Mouse (Mus musculus) large intestine, adult 2 months (tissue): ENCODE measurements at regions not wholly inside any gene's neighbourhood (a gene's known extent, or its start where the extent isn't known, plus 50 kb on each side); places are given as distances from the start of the nearest gene placed in this dataset.

Source experiments
- DNase-seq: peaks from one replicate; pipeline ENCODE4 v3.0.0-alpha.2; 2012; ENCODE audit warnings: low read depth, low spot score
- WGBS: fragments of 180-500 bp; shearing (Covaris S2); methylation state at CpG from one replicate; pipeline ENCODE4 v1.1.7; 2018; 5-methylcytosine and 5-hydroxymethylcytosine counted together

DNA sequence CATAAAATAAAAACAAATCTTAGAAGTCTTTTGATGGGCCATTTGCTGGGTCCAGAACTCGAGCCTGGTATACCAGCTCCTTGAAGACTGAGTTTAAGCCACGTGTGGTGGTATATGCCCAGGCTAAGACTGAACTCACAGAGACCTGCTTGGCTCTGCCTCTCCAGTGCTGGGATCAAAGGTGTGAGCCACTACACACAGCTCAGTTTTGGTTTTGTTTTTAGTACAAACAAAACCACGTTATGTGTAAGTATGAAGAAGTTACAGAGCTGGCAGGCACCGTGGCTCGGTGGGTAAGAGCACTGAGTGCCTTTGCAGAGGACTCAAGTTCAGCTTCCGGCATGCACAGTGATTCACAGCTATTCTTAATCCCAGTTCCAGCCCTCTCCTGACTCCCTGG lies 75.6 kb downstream of the Wdr5 start:
- WGBS = 29% methylated on average over 6 of the region's 6 CpGs
- no peak for DNase-seq

- 36% methylated on average over 5 of the region's 5 CpGs for WGBS
- DNase-seq = peak; percentile 55
These were observed 76.7 kb downstream of the Wdr5 start for GRCm38 (mm10) chr2:27591668-27592067.

DNA sequence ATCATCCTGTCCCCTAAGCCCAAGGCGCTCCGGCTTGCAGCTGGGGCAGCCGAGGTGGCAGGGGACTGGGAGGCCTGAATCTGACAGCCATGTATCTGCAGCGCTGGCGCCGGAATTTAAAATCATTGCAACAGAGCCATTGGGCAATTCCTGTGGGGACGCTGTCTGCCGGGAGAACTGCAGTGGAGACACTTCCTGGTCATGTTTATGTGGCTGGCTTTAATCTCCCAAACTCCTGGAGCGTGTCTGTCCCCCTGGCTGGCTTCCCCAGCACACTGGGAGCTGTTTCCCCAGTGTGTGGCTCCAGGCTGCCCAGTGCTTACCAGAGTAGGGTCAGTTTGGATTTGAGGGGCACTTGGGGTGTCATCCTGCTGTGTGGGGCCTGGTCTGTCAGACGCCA lies 78.4 kb downstream of the Wdr5 start:
- no peak for DNase-seq
- WGBS = 35% methylated on average over 10 of the region's 10 CpGs

- WGBS = 79% methylated on average over 4 of the region's 4 CpGs
- no peak for DNase-seq
These were observed 80.3 kb downstream of the Wdr5 start for GRCm38 (mm10) chr2:27595251-27595650.

DNA sequence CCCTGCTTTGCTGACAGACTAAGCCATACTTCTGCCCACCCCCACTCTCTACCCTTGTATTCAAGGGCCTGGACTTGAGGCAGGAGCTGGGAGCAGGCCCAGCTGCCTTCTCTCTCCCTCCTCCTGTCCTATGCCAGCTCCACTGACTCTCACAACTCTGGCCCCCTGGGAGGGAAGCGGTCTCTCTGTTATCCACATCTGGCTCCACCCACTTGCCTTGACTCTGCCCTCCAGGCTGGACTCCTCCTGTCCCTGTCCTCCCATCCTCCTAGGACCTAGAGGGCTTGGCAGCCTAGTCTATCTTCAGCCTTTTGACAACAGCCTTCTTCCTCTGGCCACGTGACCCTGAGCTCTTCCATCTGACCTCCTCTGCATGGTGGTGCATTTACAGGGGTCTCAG lies 80.0 kb upstream of the Rxra start:
- no peak for DNase-seq
- 79% methylated on average over 2 of the region's 2 CpGs for WGBS

DNA sequence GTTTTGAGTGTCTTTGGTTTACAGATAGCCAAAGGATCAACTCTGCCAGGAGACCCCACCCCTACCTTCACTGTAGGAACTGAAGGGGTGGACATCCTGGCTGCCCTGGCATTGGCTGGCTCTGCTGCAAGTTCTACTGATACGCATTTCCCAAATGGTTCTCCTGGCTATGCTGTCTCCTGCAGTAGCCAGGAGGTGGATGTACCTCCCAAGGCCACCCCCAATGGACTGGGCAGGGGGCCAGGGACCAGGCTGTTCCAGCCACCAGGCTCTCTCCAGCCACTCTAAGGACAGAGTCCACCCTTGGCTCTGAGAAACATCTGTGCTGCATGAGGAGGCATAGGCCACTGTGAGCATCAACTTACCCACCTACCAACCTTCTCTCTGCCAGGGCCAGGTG lies 79.3 kb upstream of the Rxra start:
- 100% methylated on average over 1 of the region's 1 CpGs for WGBS
- no peak for DNase-seq

GRCm38 (mm10) chr2:27597901-27598300 lies 78.3 kb upstream of the Rxra start:
- DNase-seq = no peak
- WGBS = 98% methylated on average over 4 of the region's 4 CpGs

- no peak for DNase-seq
- 46% methylated on average over 8 of the region's 8 CpGs for WGBS
These were observed 77.0 kb upstream of the Rxra start for GRCm38 (mm10) chr2:27599061-27599768.

- 44% methylated on average over 4 of the region's 4 CpGs for whole genome bisulfite sequencing
These were observed 76.5 kb upstream of the Rxra start for GRCm38 (mm10) chr2:27599769-27600167.

GRCm38 (mm10) chr2:27603333-27603732 lies 72.9 kb upstream of the Rxra start:
- 81% methylated on average over 4 of the region's 4 CpGs for WGBS
- DNase-seq = no peak

More at GRCm38 (mm10) chr2:27599769-27600167, 76.5 kb upstream of the Rxra start:
- DNase-seq = no peak

DNA sequence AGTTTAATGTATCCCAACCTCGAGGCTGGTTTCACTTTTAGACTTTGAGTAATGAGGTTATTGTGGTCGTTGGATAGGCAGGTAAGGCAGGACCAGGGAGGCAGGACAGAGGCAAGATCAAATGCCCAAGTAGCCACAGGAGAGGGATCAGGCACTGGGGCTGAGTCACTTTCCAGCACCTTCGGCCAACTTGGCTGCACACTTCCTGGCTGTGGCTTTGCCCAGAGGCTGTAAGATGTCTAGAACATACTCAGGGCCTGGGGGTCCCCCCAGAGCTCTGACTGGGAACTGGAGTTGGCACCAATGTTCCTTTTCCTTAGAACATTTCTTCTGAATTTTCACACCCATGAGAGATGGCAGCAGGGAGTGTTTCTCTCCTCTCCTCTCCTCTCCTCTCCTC lies 71.7 kb upstream of the Rxra start:
- 17% methylated on average over 3 of the region's 3 CpGs for WGBS
- no peak for DNase-seq

DNA sequence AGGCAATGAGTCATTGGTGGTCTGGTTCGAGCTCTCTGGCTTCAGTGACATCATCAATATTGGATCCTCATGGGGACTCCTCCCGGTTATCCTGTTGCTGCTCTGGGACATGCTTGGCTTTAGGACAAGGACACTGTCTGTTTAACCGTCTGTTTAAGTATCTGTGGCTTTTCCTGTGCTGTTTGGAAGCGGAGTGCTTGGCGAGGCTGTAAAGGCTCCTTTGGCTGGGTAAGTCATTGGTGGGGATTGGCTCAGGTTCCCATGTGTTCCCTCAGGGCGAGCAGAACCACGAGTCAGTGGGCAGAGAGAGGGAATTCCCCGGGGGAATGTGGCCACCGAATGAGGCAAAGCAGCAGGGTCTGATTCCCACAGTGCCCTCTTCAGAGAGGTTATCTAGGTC lies 69.4 kb upstream of the Rxra start:
- WGBS = 60% methylated on average over 9 of the region's 9 CpGs
- no peak for DNase-seq

- DNase-seq = no peak
- 59% methylated on average over 3 of the region's 3 CpGs for WGBS
These were observed 54.5 kb upstream of the Rxra start for GRCm38 (mm10) chr2:27621741-27622140.

GRCm38 (mm10) chr2:27624656-27625366 lies 51.4 kb upstream of the Rxra start:
- no peak for DNase-seq
- WGBS = 57% methylated on average over 2 of the region's 2 CpGs
